Mouse (Mus musculus) myocyte (in vitro differentiated cells): Measurements from ENCODE around the gene Morf4l1.

Experiments used
- MYOD1 ChIP-seq, 3 experiments: IDR thresholded peaks; one replicate each; pipeline ENCODE4 v1.6.1; 2011; ENCODE audit warnings: control low read depth in 2 of 3, low read depth in 2 of 3, mild to moderate bottlenecking in 2 of 3, moderate library complexity in 1 of 3; ENCODE audit not compliant: insufficient read length in 2 of 3, control insufficient read depth in 1 of 3
- MYOG ChIP-seq, 3 experiments: IDR thresholded peaks; one replicate each; pipeline ENCODE4 v1.6.1; 2011; ENCODE audit warnings: control low read depth in 2 of 3, low read depth in 2 of 3, mild to moderate bottlenecking in 2 of 3; ENCODE audit not compliant: insufficient read length in 2 of 3, control insufficient read depth in 1 of 3, insufficient read depth in 1 of 3
- POLR2A ChIP-seq: IDR thresholded peaks from one replicate; pipeline ENCODE4 v1.6.1; 2011; ENCODE audit warnings: low read depth, mild to moderate bottlenecking, control low read depth, moderate library complexity; ENCODE audit not compliant: insufficient read length
- SRF ChIP-seq: IDR thresholded peaks from one replicate; pipeline ENCODE4 v1.6.1; 2011; ENCODE audit warnings: low read depth; ENCODE audit not compliant: control insufficient read depth, insufficient read length

DNA sequence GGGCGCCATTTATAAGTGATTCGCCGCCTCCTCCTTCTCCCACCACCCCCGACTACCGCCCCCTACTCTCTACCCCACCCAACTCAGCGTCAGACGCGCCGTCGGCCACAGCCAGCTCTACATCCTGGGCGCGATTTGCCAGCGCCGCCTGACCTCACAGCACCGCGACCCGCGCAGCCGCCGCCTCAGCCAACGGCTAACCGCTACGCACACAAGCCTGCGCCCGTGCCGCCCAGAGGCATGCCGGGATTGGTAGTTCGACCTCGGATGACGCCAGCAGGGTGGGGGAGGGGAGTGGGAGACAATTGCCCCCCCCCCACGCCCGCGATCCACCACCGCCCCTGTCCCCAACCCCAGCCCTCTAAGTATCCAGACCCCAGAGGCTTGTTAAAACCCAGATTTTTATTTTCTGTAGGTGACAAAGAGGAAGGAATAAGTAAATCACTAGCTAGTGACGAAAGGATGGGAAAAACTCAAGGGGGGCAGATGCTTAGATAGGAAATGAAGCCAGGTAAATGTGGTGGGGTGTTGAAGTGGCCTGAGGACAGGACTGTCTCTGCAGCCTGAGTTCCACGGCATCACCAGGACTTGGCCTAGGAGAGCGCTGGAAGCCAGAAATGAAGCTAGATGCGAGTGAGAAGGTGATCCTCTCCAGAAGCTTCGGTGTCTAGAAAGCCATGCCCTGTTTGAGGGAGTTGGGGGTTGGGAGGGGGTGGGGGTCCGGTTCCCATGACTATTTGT lies at the start of gene Morf4l1:
- TF ChIP-seq POLR2A (peak; percentile 57), SRF (peak; percentile 84), MYOD1 (IDR thresholded peaks at IDR 0.05; ENCODE audit: control insufficient read depth in 1 of 3, insufficient read length in 2 of 3, low read depth in 2 of 3) (peak in 1 of 3 experiments; percentile 0), MYOG (IDR thresholded peaks at IDR 0.05; ENCODE audit: control insufficient read depth in 1 of 3, insufficient read depth in 1 of 3, insufficient read length in 2 of 3, low read depth in 2 of 3) (no peak)
